Mouse (Mus musculus) stomach, embryonic 15.5 days (tissue): ENCODE measurements around the gene Frmpd1. TPM values are rescaled to one million over a fixed set of nuclear protein-coding genes. Genes with fewer than 3 reads are reported as not detected.

Source experiments
- ATAC-seq: fragments of 200-750 bp; cut with Nextera tagmentation; 2 replicates; pipeline ENCODE4 v1.8.0; 2017; ENCODE audit warnings: low read depth, moderate number of reproducible peaks, moderate TSS enrichment; ENCODE audit not compliant: insufficient read depth, low FRiP score
- H3K27ac ChIP-seq: fragments of 300-500 bp; sonication (generic); 2 replicates; pipeline ENCODE4 v1.5.1; 2015; ENCODE audit warnings: mild to moderate bottlenecking, inconsistent platforms
- H3K27me3 ChIP-seq: fragments of 300-500 bp; sonication (generic); replicated peaks from 2 replicates; pipeline ENCODE4 v1.6.1; 2015; ENCODE audit warnings: inconsistent platforms
- H3K36me3 ChIP-seq: fragments of 300-500 bp; sonication (generic); 2 replicates; pipeline ENCODE4 v1.6.1; 2015; ENCODE audit warnings: inconsistent platforms
- H3K4me1 ChIP-seq: fragments of 300-500 bp; sonication (generic); 2 replicates; pipeline ENCODE4 v1.6.1; 2015; ENCODE audit warnings: inconsistent platforms
- H3K4me2 ChIP-seq: fragments of 300-500 bp; sonication (generic); 2 replicates; pipeline ENCODE4 v1.6.1; 2015; ENCODE audit warnings: mild to moderate bottlenecking, inconsistent platforms
- H3K4me3 ChIP-seq: fragments of 300-500 bp; sonication (generic); replicated peaks from 2 replicates; pipeline ENCODE4 v1.5.1; 2015; ENCODE audit warnings: inconsistent platforms
- H3K9ac ChIP-seq: fragments of 300-500 bp; sonication (generic); 2 replicates; pipeline ENCODE4 v1.6.1; 2015; ENCODE audit warnings: inconsistent platforms
- H3K9me3 ChIP-seq: fragments of 300-500 bp; sonication (generic); 2 replicates; pipeline ENCODE4 v1.6.1; 2016; ENCODE audit warnings: inconsistent platforms
- WGBS: fragments of 180-500 bp; shearing (Covaris S2); methylation state at CpG from one replicate; pipeline ENCODE4 v1.1.7; 2015; 5-methylcytosine and 5-hydroxymethylcytosine counted together
- polyA plus RNA-seq: library from polyadenylated mRNA; unstranded; fragments of >200 nt; fragmentation: Nextera tagmentation; extraction: Ambion mirVana; gene quantifications from 2 replicates; pipeline ENCODE4 v1.2.1, GENCODE M21; 2015

Gene Frmpd1
- polyA plus RNA-seq, 1 experiment from 2014 or later = 0.74 TPM

DNA sequence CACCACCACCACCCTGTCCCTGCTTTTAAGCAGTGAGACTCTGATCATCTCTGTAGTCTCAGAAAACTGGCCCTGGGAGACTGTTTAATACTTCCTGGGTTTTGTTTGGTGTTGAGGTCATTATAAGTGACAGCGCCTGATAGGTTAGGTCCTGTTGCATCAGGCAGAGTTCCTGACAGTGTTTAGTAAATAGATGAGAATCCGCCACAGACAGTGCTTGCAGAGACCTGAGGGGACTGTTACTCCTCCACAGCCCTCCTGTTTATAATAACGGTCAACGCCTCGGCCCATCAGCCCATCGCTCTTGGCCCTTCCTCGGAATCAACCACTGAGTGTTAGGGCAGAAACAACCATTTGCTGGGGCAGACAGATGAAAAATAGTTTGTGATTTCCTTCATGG, 57.5 kb downstream of the Frmpd1 start:
- Histone ChIP-seq H3K9me3 (no peaks in the 10 kb centered on the region), H3K27me3 (no peaks in the 10 kb centered on the region), H3K9ac (no peak overlapping the region), H3K4me1 (no peaks in the 10 kb centered on the region), H3K4me3 (no peak overlapping the region), H3K27ac (no peak overlapping the region), H3K36me3 (no peaks in the 10 kb centered on the region), H3K4me2 (no peak overlapping the region)
- no peak for ATAC-seq
- 37% methylated on average over 7 of the region's 7 CpGs for WGBS

DNA sequence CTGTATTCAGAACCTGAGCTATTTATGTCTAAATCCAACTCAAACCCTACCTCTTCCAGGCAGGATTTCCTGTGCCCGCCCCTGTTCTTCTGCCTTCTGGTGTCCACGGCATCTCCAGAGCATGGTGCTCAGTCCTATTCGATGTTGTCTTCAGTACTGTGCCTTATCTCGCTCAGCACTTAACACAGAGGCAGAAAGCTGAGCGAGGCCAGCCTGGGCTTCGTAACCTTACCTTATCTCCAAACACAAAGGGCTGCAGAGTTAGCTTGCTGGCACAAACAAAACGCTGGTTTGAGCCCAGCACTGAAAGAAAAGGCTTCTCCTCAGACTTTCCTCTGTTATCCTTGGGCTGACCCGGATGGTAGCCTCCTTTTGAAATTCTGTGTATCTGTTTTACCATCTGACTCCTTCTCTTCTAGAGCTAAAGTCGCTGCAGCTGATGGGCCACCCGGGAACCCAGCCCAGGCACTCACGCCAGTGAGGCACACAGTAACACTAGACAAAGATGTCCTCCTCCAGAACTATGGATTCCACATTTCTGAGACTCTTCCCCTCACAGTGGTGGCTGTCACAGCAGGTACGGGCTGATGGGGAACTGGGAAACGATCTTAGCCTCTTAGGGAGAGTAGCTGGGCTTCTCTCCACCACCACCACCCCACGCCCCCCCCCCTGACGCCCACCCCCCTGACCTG, 58.7 kb downstream of the Frmpd1 start:
- no peak for ATAC-seq

DNA sequence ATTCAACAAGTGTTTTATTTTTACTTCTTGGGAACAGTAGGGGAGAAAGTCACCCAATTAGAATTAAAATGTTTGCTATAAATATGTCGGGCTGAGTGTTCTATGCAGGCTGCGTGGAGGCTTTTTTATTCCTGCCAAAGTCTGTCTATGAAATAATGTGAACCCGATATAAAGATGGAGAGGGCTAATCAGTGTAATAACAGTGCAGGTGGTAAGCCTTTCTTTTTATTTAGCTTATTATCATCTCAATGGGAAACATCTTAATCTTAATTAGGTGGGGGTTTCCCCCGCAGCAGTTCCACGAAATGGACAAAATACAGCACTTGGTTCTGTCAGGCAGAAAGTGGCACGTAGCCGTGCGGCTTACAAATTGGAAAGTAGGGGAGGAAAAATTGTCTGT, 66.6 kb downstream of the Frmpd1 start:
- no peaks in the 10 kb centered on the region for H3K36me3 ChIP-seq
- H3K4me2 ChIP-seq = no peak overlapping the region
- 81% methylated on average over 8 of the region's 8 CpGs for WGBS
- no peaks in the 10 kb centered on the region for H3K4me1 ChIP-seq
- no peaks in the 10 kb centered on the region for H3K9me3 ChIP-seq
- H3K9ac ChIP-seq = no peak overlapping the region
- no peak for ATAC-seq
- no peak overlapping the region for H3K4me3 ChIP-seq
- H3K27me3 ChIP-seq = no peaks in the 10 kb centered on the region
- H3K27ac ChIP-seq = no peak overlapping the region

More for the DNA sequence above, 58.7 kb downstream of the Frmpd1 start:
- no peaks in the 10 kb centered on the region for H3K4me1 ChIP-seq
- no peak overlapping the region for H3K4me3 ChIP-seq
- no peak overlapping the region for H3K9ac ChIP-seq
- H3K27me3 ChIP-seq = no peaks in the 10 kb centered on the region
- no peaks in the 10 kb centered on the region for H3K9me3 ChIP-seq
- WGBS = 42% methylated on average over 15 of the region's 15 CpGs
- no peaks in the 10 kb centered on the region for H3K36me3 ChIP-seq
- no peak overlapping the region for H3K27ac ChIP-seq
- H3K4me2 ChIP-seq = no peak overlapping the region

DNA sequence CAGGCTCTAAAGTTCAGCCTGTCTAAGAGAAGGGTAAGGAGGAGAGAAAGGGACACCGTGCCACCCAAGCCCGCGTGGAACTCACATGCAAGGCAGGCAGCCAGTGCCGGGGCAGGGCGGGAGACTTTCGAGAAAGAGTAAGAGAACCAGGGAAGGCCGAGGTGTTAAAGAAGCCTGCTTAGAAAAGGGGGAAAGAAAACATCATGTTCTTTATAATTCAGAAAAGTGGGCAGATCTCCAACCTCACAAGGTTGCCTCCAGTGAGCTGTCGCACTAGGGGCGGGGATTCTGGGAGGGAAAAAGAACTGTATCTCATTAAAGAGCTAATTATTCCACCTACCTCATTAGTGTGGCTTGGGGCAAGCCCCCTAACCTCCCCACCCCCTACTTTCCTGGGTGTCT, 68.2 kb downstream of the Frmpd1 start:
- 62% methylated on average over 9 of the region's 9 CpGs for WGBS
- no peak for ATAC-seq
- no peak overlapping the region for H3K27ac ChIP-seq
- H3K9ac ChIP-seq = no peak overlapping the region
- no peaks in the 10 kb centered on the region for H3K27me3 ChIP-seq
- H3K9me3 ChIP-seq = no peaks in the 10 kb centered on the region
- H3K4me1 ChIP-seq = no peaks in the 10 kb centered on the region
- no peaks in the 10 kb centered on the region for H3K36me3 ChIP-seq
- H3K4me2 ChIP-seq = no peak overlapping the region
- H3K4me3 ChIP-seq = no peak overlapping the region

DNA sequence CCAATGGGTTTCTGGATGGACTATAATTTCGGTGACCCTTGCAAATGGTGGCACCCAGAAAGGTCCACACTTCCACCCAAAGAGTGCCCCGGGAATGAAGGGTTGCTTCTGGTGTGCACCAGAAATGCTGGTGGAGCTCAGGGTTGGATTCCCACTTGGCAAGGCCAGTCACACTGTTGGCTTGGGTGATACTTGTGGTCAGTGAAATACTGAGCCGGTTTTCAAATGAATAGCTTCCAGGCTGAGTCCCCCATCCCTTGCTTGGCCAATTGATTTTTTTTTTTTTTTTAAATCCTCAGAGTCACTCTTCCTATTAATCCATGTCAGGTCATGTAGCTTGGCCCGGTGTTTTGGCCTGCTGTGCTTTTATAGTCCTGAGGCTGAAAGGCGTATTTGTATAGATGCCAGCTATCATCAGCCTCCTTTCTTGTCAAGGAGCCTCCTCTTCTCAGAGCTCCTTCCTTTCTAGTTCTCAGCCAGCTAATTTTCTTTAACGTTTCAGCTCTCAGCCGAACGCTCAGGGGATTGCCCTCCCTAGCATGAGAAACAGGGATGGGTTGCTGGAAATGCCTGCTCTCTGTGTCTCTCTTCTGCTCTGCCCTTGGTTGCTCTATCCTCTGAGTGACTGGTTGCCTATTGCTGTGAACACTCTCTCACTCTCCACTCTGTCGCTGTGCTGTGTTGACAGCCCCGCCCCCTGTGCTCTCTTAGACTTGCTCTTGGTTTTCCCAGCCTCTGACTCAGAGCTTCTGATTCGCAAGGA, 69.3 kb downstream of the Frmpd1 start:
- no peaks in the 10 kb centered on the region for H3K27me3 ChIP-seq
- WGBS = 47% methylated on average over 11 of the region's 11 CpGs
- H3K9me3 ChIP-seq = no peaks in the 10 kb centered on the region
- no peak overlapping the region for H3K27ac ChIP-seq
- ATAC-seq = no peak
- H3K4me3 ChIP-seq = no peak overlapping the region
- H3K4me2 ChIP-seq = no peak overlapping the region
- no peak overlapping the region for H3K9ac ChIP-seq
- no peaks in the 10 kb centered on the region for H3K4me1 ChIP-seq
- H3K36me3 ChIP-seq = no peaks in the 10 kb centered on the region

DNA sequence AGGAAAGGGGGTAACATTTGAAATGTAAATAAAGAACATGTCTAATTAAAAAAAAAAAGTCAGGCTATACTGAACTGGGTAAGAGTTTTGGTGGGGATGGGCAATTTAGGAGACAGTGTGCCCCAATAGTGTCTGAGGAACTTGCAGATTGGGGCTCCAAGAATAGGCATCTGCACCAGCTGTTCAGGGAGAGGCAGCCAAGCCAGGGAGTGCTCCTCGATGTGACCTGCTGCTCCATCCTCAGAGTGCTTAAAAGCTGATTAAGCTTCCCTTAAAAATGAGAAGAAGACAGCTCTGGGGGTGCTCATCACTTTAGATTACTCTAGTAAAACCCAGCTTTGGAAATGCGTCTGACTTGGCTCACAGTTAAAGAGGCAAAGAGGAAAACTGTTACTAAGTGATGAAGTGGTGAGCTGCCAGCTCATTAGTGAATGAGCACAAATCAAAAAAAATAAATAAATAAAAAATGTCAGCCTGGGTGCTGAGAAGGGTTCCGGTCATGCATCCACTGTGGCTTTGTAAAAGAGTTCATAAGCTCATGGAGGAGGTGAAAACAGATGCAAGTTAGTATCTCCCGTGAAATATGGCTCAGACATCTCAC, 74.7 kb downstream of the Frmpd1 start:
- no peak for ATAC-seq
- Histone ChIP-seq H3K9ac (no peak overlapping the region), H3K9me3 (no peaks in the 10 kb centered on the region), H3K27me3 (no peaks in the 10 kb centered on the region), H3K27ac (no peak overlapping the region), H3K4me1 (no peaks in the 10 kb centered on the region), H3K4me2 (no peak overlapping the region), H3K4me3 (no peak overlapping the region), H3K36me3 (no peaks in the 10 kb centered on the region)
- WGBS = 58% methylated on average over 4 of the region's 4 CpGs

DNA sequence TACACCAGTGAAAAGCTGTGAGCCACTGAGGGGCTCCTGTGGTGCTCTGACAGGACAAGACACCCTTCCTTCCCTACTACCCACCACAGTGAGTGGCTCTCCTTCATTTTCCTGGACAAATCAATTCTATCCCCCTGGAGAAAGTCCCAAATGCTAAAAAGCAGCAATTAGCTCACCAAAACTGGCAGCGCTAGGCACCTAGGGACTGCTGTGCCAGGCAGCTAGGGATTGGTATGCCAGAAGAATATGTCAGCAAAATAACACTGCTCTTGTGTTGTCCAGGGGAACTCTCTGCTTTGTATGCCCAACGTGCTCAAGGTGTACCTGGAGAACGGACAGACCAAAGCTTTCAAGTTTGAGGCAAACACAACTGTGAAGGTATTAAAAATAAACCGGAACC, 76.9 kb downstream of the Frmpd1 start:
- 91% methylated on average over 4 of the region's 4 CpGs for WGBS
- Histone ChIP-seq H3K4me3 (no peak overlapping the region), H3K4me2 (no peak overlapping the region), H3K4me1 (no peaks in the 10 kb centered on the region), H3K36me3 (no peaks in the 10 kb centered on the region), H3K27ac (no peak overlapping the region), H3K27me3 (no peaks in the 10 kb centered on the region), H3K9me3 (no peaks in the 10 kb centered on the region), H3K9ac (no peak overlapping the region)
- no peak for ATAC-seq

DNA sequence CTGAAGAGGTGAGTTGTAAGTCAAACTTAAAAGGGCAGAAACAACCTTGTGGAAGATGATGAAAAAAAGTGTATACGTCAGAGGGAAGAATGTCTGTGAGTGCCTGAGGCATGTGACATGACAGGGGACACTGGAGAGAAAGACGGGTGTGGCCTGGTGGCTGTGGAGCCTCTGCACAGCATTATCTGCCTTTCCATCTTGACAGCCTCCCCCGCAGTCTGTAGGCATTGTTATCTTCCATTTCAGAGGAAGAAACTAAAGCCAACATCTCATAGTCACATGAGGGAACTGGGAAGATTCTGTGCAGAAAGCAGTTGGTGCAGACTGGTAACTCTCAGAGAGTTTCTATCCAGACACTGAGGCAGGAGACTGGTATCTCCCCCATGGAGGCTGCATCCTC, 83.2 kb downstream of the Frmpd1 start:
- Histone ChIP-seq H3K4me1 (no peaks in the 10 kb centered on the region), H3K4me3 (no peak overlapping the region), H3K9me3 (no peaks in the 10 kb centered on the region), H3K27ac (no peak overlapping the region), H3K9ac (no peak overlapping the region), H3K27me3 (no peaks in the 10 kb centered on the region), H3K4me2 (no peak overlapping the region), H3K36me3 (no peaks in the 10 kb centered on the region)
- 47% methylated on average over 3 of the region's 3 CpGs for WGBS
- ATAC-seq = no peak

DNA sequence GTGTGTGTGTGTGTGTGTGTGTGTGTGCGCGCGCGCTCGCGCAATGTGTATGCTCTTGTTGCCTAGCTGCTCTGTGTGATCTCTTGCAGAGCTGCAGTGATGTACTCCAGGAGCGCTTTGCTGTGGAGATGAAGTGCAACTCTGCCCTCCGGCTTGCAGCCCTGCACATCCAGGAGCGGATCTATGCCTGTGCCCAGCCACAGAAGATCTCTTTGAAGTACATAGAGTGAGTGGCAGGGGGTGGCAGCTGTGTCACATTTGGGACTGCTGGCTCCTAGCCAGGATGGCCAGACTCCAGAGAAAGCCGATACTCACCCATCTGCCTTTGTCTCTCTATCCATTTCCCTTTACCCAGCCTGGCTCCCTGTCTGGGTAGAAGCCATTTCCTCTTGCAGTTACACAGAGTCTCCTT, 86.4 kb downstream of the Frmpd1 start:
- Histone ChIP-seq H3K27ac (no peak overlapping the region), H3K4me2 (no peak overlapping the region)

DNA sequence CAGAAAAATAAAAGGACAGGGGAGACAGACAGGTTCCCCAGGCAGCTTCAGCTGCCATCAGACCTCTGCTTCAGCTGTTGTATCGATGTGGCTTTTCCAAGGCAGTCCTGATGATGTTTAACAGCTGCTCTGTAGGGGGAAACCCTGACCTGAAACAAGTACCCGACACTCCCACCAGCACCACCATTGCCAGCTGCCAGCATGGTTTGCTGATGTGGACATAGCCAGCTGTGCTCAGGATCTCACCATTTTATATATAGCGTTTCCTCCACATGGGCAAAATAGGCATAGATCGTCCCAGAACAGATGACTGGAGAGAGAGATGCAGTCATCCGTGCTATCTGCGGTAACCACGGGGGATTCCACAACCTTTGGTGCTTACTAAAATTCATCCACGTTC, 91.1 kb downstream of the Frmpd1 start:
- no peaks in the 10 kb centered on the region for H3K36me3 ChIP-seq
- no peaks in the 10 kb centered on the region for H3K9me3 ChIP-seq
- no peaks in the 10 kb centered on the region for H3K27me3 ChIP-seq
- no peaks in the 10 kb centered on the region for H3K4me1 ChIP-seq
- H3K9ac ChIP-seq = no peak overlapping the region
- H3K4me3 ChIP-seq = no peak overlapping the region
- no peak overlapping the region for H3K4me2 ChIP-seq
- 76% methylated on average over 8 of the region's 8 CpGs for WGBS
- ATAC-seq = no peak
- no peak overlapping the region for H3K27ac ChIP-seq

More for the DNA sequence above, 86.4 kb downstream of the Frmpd1 start:
- Histone ChIP-seq H3K9ac (no peak overlapping the region), H3K4me3 (no peak overlapping the region), H3K4me1 (no peaks in the 10 kb centered on the region), H3K36me3 (no peaks in the 10 kb centered on the region), H3K27me3 (no peaks in the 10 kb centered on the region), H3K9me3 (no peaks in the 10 kb centered on the region)
- WGBS = 60% methylated on average over 10 of the region's 10 CpGs
- peak; percentile 76; the same call in 1 of the 2 replicates for ATAC-seq

DNA sequence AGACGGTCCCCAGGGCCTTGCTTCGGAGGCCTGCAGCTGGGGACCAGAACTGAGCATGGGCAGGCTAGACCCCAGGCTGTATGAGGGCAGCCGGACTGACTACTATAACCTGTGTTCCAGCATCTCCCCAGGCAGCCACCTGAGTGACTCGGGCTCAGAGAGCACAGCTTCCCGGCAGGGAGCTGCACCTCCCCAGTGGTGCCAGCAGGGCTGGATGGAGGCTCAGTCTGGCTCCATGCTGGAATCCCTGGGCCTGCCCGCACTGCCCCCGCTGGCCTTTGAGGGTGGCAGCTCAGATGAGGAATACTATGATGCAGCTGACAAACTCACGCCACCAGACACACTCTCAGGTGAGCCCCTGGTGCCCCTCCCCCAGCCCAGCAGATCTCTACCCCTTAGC, 94.6 kb downstream of the Frmpd1 start:
- no peaks in the 10 kb centered on the region for H3K36me3 ChIP-seq
- 59% methylated on average over 8 of the region's 8 CpGs for WGBS
- H3K4me3 ChIP-seq = no peak overlapping the region
- H3K4me1 ChIP-seq = no peaks in the 10 kb centered on the region
- H3K27ac ChIP-seq = no peak overlapping the region
- no peaks in the 10 kb centered on the region for H3K27me3 ChIP-seq
- ATAC-seq = 0 out of 2 replicates have a peak, but pooled peaks have one; percentile 7
- no peak overlapping the region for H3K4me2 ChIP-seq
- no peak overlapping the region for H3K9ac ChIP-seq
- no peaks in the 10 kb centered on the region for H3K9me3 ChIP-seq

DNA sequence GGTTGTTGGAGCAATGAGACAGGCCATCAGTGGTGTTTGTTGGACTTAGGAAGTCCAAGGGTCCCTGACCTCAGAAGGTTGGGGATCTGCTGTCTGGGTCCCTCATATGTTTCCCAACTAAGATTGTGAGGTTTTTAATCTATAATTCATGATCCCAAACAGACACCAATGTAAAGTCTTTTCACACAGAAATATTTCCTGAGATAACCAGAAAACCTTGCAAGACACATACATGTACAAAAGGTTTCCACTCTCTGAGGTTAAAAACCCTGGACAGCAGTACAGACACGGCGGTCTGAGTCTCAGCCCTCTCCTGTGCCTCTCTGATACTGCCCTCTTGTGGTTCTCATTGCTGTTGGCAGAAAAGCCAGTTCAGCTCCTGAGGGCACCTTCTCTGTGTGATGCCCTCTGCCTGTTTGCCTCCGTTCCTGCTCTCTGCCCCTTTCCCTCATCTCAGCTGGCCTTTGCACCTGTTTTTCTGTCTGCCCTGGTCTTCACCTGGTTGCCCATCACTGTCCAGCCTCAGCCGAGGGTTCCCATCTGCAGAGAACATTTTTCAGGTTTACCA, 95.4 kb downstream of the Frmpd1 start:
- Histone ChIP-seq H3K36me3 (no peaks in the 10 kb centered on the region), H3K9me3 (no peaks in the 10 kb centered on the region), H3K9ac (no peak overlapping the region), H3K4me3 (no peak overlapping the region), H3K27ac (no peak overlapping the region), H3K27me3 (no peaks in the 10 kb centered on the region), H3K4me2 (no peak overlapping the region), H3K4me1 (no peaks in the 10 kb centered on the region)
- no peak; the same call in 1 of the 2 replicates for ATAC-seq
- 15% methylated on average over 4 of the region's 4 CpGs for WGBS
